Mouse (Mus musculus): ENCODE results near the gene Ctnna3. TPM values are rescaled to one million over a fixed set of nuclear protein-coding genes. Genes with fewer than 3 reads are reported as not detected.
"Not testable (repeated sequence)": the region's sequence is repeated elsewhere in the genome, so short reads cannot be mapped to it uniquely, and the experiment has no call there.

Ctnna3 gene
- total RNA-seq, 4 experiments from 2014 or later: 52.0 to 66.8 (median 54.9) TPM

GRCm38 (mm10) chr10:64483281-64483680 lies 1053.4 kb downstream of the Ctnna3 start:
- DNase-seq (ENCODE audit: low spot score): no peak

DNA sequence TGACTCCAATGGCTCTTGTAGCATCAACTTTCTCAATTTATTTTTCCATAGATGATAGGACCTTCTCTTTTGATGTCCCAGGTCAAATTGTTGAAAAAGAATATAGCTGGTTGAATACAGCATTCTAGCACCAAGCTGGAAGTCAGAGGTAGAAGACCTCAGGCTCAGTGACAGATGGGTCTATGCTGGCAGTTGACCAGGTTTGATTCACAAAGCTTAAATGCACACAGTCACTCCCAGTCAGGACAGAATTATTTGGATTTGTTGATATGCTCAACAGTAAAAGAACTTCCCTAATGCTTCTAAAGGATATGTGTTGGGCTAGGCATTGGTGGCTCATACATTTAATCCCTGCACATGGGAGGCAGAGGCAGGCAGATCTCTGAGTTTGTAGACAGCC lies 1059.6 kb downstream of the Ctnna3 start:
- DNase-seq (ENCODE audit: low spot score): no peak

DNA sequence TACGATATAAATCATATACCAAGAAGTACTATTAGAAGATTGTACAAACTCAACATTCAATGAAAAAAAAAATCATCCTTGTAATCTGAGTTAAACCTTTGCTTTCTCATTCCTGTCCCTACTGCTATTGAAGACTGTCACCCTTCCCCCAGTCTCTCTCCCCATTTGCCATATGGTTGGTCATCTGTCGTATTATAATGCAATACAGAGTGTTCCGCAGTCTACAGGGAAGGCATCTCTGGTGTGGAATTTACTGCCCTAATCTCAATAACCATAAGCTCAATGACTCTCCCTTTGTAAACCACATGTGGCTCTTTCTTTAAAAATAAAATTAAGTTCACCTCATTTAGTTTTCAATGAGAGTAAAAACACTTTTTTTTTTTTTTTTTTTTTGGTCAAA lies 1113.7 kb downstream of the Ctnna3 start:
- DNase-seq (ENCODE audit: low spot score): no peak

DNA sequence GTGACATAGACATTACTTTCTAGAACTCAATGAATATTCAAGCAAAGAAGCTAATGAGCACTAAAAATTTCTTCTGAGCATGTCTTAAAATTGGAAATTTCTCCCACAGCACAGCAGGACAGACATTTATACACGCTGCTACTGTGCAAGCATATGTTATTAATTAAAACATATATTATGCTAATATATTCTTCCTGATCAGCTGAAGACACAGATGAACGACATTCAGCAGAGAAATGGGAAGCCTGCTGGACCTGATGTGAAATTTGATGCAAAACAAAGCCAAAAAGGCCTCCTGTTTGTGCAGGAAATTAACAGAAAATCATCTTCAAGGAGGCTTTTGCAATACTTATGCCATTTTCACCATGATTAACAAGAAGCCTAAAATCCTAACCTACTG lies 1114.5 kb downstream of the Ctnna3 start:
- DNase-seq (ENCODE audit: low spot score): no peak

DNA sequence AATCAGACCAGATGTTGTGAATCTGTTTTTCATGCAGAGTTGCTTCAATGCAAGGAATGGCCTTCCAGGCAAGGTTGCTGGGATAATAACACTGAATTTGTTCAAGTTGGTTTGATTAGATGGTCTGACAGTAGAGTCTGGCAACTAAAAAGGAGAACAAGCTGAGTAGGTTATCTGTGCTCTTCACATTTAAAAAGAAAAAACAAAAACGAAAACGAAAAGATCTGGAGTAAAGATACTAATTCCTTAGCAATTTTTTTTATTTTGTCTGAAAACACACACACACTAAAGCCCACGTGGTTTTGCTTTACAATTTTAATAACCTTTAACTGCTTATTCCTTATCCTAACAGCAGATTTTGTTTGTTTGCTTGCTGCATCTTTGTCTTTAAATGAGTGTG lies 1141.4 kb downstream of the Ctnna3 start:
- DNase-seq (ENCODE audit: low spot score): no peak

DNA sequence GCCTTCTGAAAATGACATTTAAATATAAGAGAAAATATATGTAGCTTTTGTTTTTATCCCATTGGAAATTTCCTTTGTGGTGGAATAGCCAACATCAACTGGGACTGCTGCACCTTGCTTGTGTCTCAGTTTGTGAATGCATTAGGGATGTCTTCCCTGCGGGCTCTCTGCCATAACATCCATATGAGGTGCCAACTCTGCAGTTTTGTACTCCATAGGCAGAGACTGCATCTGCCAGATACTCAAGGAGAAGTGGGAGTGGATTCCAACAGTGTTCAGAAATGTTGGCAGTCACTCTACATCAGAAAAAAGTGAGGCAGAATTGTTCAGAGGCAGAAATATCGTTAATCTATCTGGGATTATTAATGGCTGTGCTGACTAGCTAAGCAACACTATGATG lies 1158.2 kb downstream of the Ctnna3 start:
- no peak for DNase-seq (ENCODE audit: low spot score)

GRCm38 (mm10) chr10:64636760-64637159 lies 1206.9 kb downstream of the Ctnna3 start:
- DNase-seq (ENCODE audit: low spot score): no peak

GRCm38 (mm10) chr10:64639061-64639460 lies 1209.2 kb downstream of the Ctnna3 start:
- DNase-seq (ENCODE audit: low spot score): no peak

DNA sequence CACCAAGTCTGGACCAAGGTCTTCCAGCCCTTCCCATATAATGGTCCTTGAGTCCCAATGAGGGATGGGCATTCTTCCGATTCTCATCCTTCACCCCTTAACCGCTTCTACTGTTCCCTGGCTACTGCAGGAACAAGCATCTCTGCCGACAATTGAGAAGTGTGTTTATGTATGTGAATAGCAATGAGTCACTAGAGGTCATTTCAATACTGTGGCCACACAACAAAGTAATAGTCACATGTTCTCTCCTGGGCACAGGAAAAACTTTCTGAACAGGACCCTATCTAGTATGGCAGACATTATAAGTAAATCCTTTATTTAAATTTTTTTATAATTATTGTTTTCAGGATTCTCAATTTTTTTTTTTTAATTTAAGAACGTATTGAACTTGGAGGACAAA lies 1211.2 kb downstream of the Ctnna3 start:
- no peak for DNase-seq (ENCODE audit: low spot score)

DNA sequence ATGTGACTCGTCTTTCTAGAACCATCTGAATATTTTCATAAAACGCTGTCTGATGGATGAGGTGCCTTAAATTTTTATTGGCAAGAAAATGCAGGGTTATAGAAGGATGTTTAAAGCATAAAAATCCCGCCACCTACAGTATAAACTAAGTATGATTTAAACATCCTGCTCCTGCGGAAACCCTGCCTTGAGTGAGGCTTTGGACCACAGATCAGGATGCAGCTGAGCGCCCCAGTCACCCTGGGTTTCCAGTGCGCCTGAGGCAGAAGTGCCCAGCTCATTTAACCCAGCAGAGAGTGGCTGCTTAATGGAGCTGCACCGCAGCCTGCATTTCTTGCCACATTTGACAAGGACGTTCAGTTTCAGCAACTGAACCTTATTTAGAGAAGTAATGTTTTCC lies 1211.7 kb downstream of the Ctnna3 start:
- no peak for DNase-seq (ENCODE audit: low spot score)

- DNase-seq (ENCODE audit: low spot score): no peak
These were observed 1214.1 kb downstream of the Ctnna3 start for GRCm38 (mm10) chr10:64643976-64644375.

GRCm38 (mm10) chr10:64661190-64661589 lies 1231.3 kb downstream of the Ctnna3 start:
- DNase-seq (ENCODE audit: low spot score): no peak

DNA sequence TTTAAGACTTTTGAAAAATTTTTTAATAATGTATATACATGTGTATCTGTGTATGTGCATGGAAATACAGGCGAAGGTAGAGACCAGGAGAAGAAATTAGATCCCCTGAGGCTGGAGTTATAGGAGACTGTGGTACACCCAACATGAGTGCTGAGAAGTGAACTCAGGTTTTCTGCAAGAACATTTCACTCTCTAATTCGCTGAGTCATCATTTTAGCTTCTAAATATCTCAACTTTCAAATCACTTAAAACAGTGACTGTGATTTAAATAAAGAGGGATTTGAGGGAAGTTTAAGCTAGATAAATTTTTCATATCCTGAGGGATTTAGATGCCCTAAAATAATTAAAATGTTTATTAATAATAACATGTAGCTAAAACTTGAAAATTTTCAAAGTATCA lies 1241.6 kb downstream of the Ctnna3 start:
- no peak for DNase-seq (ENCODE audit: low spot score)

DNA sequence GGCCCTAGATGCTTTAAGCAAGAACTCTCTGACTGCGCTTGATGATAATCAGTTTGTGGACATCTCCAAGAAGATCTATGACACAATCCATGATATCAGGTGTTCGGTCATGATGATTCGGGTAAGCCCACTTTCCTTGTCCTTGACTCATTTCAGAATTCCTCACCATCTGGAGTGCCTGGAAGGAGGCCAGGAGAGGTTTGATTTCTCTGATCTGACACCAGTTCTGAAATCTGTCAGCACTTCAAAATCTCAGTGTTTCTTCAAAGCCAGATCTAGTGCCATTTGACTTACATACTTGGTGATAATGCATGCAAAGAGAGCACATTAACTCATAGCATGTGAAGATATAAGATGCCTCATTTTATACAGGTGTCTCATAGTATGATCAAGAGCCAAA lies 1245.9 kb downstream of the Ctnna3 start:
- DNase-seq (ENCODE audit: low spot score): no peak

DNA sequence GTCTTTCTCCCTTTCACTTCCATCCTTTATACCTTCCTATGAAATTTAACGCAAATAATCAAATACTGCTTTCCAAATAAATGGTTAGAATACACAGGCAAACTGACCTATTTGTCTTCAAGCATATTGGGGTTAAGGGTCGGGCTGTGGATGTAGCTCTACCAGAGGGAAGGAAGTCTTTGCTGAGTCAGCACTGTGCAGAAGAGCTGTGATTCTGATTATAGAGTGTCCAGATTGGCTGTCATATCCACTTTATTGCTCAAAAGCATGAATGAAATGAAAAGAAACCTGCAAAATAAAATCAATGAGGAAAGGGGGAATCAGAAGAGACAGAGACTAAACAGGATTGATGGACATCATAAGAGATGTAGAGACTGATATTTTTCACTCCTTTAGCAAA lies 1280.1 kb downstream of the Ctnna3 start:
- no peak for DNase-seq (ENCODE audit: low spot score)

DNA sequence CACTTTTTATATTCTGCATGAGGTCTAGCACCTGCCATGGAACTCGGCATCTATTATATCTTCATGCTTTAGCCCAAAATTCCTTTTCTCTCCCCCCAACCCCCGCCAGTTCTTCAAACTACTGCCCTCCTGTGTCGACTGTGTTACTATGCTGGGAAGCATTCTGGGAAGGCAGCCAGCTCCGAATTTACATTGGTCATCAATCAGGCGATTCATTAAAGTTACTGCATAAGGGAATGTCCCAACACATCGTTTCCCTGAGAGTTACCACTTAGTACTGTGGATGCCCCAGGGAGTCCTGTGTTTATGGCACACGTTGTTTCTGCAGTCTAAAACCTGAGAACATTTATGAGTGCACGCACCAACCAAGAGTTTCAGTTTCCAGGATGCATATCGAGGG lies 1288.1 kb downstream of the Ctnna3 start:
- DNase-seq (ENCODE audit: low spot score): no peak

- DNase-seq (ENCODE audit: low spot score): no peak
These were observed 1305.8 kb downstream of the Ctnna3 start for GRCm38 (mm10) chr10:64735692-64736091.

- DNase-seq (ENCODE audit: low spot score): no peak
These were observed 1306.7 kb downstream of the Ctnna3 start for GRCm38 (mm10) chr10:64736616-64737015.

DNA sequence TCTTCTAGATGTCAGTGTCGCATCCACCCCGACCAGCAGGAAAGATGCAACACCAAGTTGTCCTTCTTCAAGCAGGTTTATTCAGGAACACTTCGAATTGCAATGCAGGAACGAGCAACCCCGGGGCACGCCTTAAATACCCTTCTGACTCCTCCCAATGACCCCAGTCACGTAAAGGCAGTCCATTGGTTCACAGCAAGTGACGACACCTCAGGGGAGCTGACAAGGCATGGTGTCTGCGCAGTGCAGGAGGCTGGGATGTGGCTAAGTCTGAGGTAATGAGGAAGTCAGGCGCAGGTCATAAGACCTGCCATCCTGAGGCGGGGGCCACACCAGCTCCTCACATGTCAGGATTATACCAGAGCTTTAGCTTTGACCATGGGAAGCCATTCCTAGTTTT lies 1311.8 kb downstream of the Ctnna3 start:
- DNase-seq (ENCODE audit: low spot score): not testable (repeated sequence)

DNA sequence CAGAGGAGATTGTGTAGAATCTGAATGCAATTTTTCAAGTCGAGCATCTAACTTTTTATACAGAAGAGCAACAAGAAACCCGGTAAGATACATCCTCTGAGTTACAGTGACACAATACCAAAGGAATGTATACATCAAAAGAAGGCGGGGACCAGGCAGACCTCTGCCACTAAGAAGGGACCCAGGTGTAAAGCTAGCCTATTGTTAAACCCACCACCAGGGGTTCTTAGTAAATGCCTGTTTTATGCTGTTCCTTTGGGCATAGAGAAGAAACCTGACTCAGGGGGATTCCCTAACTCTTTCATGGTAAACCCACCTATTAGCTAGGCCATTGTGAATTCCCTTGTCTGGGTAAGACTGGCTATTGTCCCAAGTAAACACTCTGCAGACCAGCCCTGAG lies 1314.2 kb downstream of the Ctnna3 start:
- not testable (repeated sequence) for DNase-seq (ENCODE audit: low spot score)

- no peak for DNase-seq (ENCODE audit: low spot score)
These were observed 1318.8 kb downstream of the Ctnna3 start for GRCm38 (mm10) chr10:64748651-64749050.

DNA sequence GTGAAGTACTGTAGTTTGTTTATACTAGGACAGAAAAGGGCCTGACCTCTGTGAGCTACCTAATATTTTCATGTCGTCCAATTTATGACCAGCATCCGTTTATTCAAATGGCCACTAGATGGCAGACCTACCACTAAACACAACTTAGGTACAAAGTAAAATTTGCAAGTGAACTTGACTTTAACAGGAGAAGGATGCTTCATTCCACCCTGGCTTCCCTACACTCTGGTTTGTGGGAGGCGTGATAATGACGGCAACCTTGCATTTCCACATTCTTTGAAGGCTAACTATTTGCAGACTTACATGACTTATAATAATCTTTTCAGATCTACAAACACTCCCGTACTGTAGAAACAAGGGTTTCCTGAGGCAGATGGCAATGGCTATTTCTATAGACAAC lies 1320.9 kb downstream of the Ctnna3 start:
- DNase-seq (ENCODE audit: low spot score): no peak

DNA sequence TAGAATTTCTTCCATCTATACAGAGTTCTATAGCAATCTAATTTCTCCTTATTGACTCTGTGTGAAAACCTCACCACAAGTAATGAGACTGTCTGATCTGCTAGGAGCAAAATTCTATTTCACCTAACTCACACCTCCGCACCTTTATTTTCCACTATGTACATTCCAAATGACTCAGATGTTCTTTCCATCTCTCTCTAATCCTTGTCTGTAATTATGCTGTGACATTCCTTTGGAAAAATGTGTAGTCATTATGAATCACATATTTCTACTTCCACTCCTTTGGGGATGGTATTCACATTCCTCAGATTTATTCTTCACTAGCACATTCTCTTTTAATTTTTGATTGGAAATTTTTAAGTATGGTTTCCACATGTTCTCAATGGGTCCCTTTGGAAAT lies 1406.4 kb downstream of the Ctnna3 start:
- no peak for DNase-seq (ENCODE audit: low spot score)

GRCm38 (mm10) chr10:64861439-64861838 lies 1431.5 kb downstream of the Ctnna3 start:
- DNase-seq (ENCODE audit: low spot score): no peak

DNA sequence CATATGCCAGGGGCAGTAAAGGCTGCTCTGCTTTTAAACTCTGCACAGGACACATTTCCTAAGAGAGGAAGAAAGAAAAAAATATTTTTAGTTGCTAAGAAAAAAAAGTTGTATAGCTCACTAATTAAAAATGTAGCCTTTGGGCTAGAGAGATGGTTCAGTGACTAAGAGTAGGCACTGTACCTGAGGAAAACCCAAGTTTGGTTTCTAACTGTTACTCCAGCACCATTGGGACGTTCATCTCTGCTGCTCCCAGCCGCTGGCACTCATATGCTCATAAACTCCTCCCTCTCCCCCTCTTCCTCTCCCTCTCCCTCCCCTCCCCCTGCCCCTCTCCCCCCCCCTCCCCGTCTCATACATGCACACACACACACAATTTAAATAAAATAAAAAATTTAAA lies 1441.0 kb downstream of the Ctnna3 start:
- no peak for DNase-seq (ENCODE audit: low spot score)
